Mouse (Mus musculus) heart, postnatal 0 days (tissue): ENCODE measurements at regions not wholly inside any gene's neighbourhood (a gene's known extent, or its start where the extent isn't known, plus 50 kb on each side); places are given as distances from the start of the nearest gene placed in this dataset.

Source experiments
- CTCF ChIP-seq: IDR thresholded peaks from 2 replicates; pipeline ENCODE4 v1.5.1; 2016; ENCODE audit warnings: antibody characterized with exemption, control low read depth, low read depth
- EP300 ChIP-seq: IDR thresholded peaks from 2 replicates; pipeline ENCODE4 v1.6.1; 2016; ENCODE audit warnings: antibody characterized with exemption, low read depth

DNA sequence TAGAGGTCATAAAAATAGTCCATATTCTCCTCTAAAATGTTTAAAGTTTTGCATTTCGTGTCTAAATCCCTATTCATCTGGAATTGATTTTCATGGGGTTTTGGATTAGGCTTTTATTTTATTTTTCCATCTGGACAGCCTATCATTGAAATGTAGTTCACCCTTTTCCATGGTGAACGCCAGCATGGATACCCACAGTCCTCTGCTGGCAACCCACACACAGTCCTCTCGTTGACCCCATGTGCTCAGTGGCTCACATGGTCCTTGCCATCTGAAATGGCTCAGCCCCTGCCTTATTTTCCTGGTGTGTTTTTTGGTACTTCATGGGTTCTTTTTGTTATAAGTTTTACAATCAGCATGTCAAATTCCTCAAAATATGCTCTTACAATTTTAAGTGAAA, 397.2 kb downstream of the Ptpru start:
- TF ChIP-seq CTCF (no peak), EP300 (no peak)
